Mouse (Mus musculus): Measurements from ENCODE around the gene Bach2. TPM values are rescaled to one million over a fixed set of nuclear protein-coding genes. Genes with fewer than 3 reads are reported as not detected.

Gene Bach2
- polyA plus RNA-seq, 1 experiment from 2014 or later = 4.8 TPM

- Histone ChIP-seq H3K4me3 (ENCODE audit: low read depth, low read length) (no peak overlapping the region), H3K9ac (ENCODE audit: low read depth, low read length) (no peak overlapping the region), H3K27me3 (replicated peaks; ENCODE audit: control insufficient read depth, insufficient read depth, low read length) (no peaks in the 10 kb centered on the region), H3K36me3 (ENCODE audit: control insufficient read depth, insufficient read depth, low read length) (no peaks in the 10 kb centered on the region), H3K4me2 (no peak overlapping the region), H3K9me3 (ENCODE audit: control insufficient read depth, low read length) (no peaks in the 10 kb centered on the region), H3K27ac (ENCODE audit: low read depth, low read length) (no peak overlapping the region), H3K4me1 (replicated peaks; ENCODE audit: control insufficient read depth, insufficient read depth, low read length) (no peaks in the 10 kb centered on the region)
- ATAC-seq (replicated peaks; ENCODE audit: low FRiP score) (no peak), DNase-seq (ENCODE audit: low spot score) (no peak)
- 91% methylated on average over 4 of the region's 4 CpGs for WGBS
These were observed 183.8 kb downstream of the Bach2 start for GRCm38 (mm10) chr4:32422427-32422826.

GRCm38 (mm10) chr4:32423667-32424066, 185.1 kb downstream of the Bach2 start:
- H3K4me2 ChIP-seq = no peak overlapping the region

GRCm38 (mm10) chr4:32424434-32424833, 185.8 kb downstream of the Bach2 start:
- Histone ChIP-seq H3K27ac (ENCODE audit: low read depth, low read length) (no peak overlapping the region), H3K4me1 (replicated peaks; ENCODE audit: control insufficient read depth, insufficient read depth, low read length) (no peaks in the 10 kb centered on the region), H3K36me3 (ENCODE audit: control insufficient read depth, insufficient read depth, low read length) (no peaks in the 10 kb centered on the region), H3K4me3 (ENCODE audit: low read depth, low read length) (no peak overlapping the region), H3K4me2 (no peak overlapping the region), H3K27me3 (replicated peaks; ENCODE audit: control insufficient read depth, insufficient read depth, low read length) (no peaks in the 10 kb centered on the region), H3K9me3 (ENCODE audit: control insufficient read depth, low read length) (no peaks in the 10 kb centered on the region), H3K9ac (ENCODE audit: low read depth, low read length) (no peak overlapping the region)
- no peak for DNase-seq (ENCODE audit: low spot score)
- ATAC-seq (replicated peaks; ENCODE audit: low FRiP score) = no peak
- WGBS = 82% methylated on average over 7 of the region's 7 CpGs

More at GRCm38 (mm10) chr4:32423667-32424066, 185.1 kb downstream of the Bach2 start:
- no peak overlapping the region for H3K9ac ChIP-seq (ENCODE audit: low read depth, low read length)
- H3K9me3 ChIP-seq (ENCODE audit: control insufficient read depth, low read length) = no peaks in the 10 kb centered on the region
- H3K27ac ChIP-seq (ENCODE audit: low read depth, low read length) = no peak overlapping the region
- ATAC-seq (replicated peaks; ENCODE audit: low FRiP score) (no peak), DNase-seq (ENCODE audit: low spot score) (no peak)
- H3K4me1 ChIP-seq (replicated peaks; ENCODE audit: control insufficient read depth, insufficient read depth, low read length) = no peaks in the 10 kb centered on the region
- H3K4me3 ChIP-seq (ENCODE audit: low read depth, low read length) = no peak overlapping the region
- WGBS = 83% methylated on average over 5 of the region's 5 CpGs
- H3K27me3 ChIP-seq (replicated peaks; ENCODE audit: control insufficient read depth, insufficient read depth, low read length) = no peaks in the 10 kb centered on the region
- no peaks in the 10 kb centered on the region for H3K36me3 ChIP-seq (ENCODE audit: control insufficient read depth, insufficient read depth, low read length)

GRCm38 (mm10) chr4:32425060-32425459, 186.5 kb downstream of the Bach2 start:
- DNase-seq (ENCODE audit: low spot score) = no peak
- Histone ChIP-seq H3K27me3 (replicated peaks; ENCODE audit: control insufficient read depth, insufficient read depth, low read length) (no peaks in the 10 kb centered on the region), H3K36me3 (ENCODE audit: control insufficient read depth, insufficient read depth, low read length) (no peaks in the 10 kb centered on the region), H3K9ac (ENCODE audit: low read depth, low read length) (no peak overlapping the region), H3K4me2 (no peak overlapping the region), H3K4me1 (replicated peaks; ENCODE audit: control insufficient read depth, insufficient read depth, low read length) (no peaks in the 10 kb centered on the region), H3K4me3 (ENCODE audit: low read depth, low read length) (no peak overlapping the region), H3K9me3 (ENCODE audit: control insufficient read depth, low read length) (no peaks in the 10 kb centered on the region), H3K27ac (ENCODE audit: low read depth, low read length) (no peak overlapping the region)
- no peak for ATAC-seq (replicated peaks; ENCODE audit: low FRiP score)
- 85% methylated on average over 7 of the region's 7 CpGs for WGBS

- no peaks in the 10 kb centered on the region for H3K27me3 ChIP-seq (replicated peaks; ENCODE audit: control insufficient read depth, insufficient read depth, low read length)
- WGBS = 90% methylated on average over 3 of the region's 3 CpGs
- no peaks in the 10 kb centered on the region for H3K4me1 ChIP-seq (replicated peaks; ENCODE audit: control insufficient read depth, insufficient read depth, low read length)
- ATAC-seq (replicated peaks; ENCODE audit: low FRiP score) (no peak), DNase-seq (ENCODE audit: low spot score) (no peak)
- H3K4me3 ChIP-seq (ENCODE audit: low read depth, low read length) = no peak overlapping the region
- no peak overlapping the region for H3K4me2 ChIP-seq
- H3K36me3 ChIP-seq (ENCODE audit: control insufficient read depth, insufficient read depth, low read length) = no peaks in the 10 kb centered on the region
- no peaks in the 10 kb centered on the region for H3K9me3 ChIP-seq (ENCODE audit: control insufficient read depth, low read length)
- no peak overlapping the region for H3K27ac ChIP-seq (ENCODE audit: low read depth, low read length)
- H3K9ac ChIP-seq (ENCODE audit: low read depth, low read length) = no peak overlapping the region
These were observed 187.0 kb downstream of the Bach2 start for GRCm38 (mm10) chr4:32425641-32426040.

GRCm38 (mm10) chr4:32426779-32427577, 188.4 kb downstream of the Bach2 start:
- Histone ChIP-seq H3K4me3 (ENCODE audit: low read depth, low read length) (no peak overlapping the region), H3K4me2 (no peak overlapping the region), H3K9me3 (ENCODE audit: control insufficient read depth, low read length) (no peaks in the 10 kb centered on the region), H3K27me3 (replicated peaks; ENCODE audit: control insufficient read depth, insufficient read depth, low read length) (no peaks in the 10 kb centered on the region), H3K36me3 (ENCODE audit: control insufficient read depth, insufficient read depth, low read length) (no peaks in the 10 kb centered on the region), H3K27ac (ENCODE audit: low read depth, low read length) (no peak overlapping the region), H3K9ac (ENCODE audit: low read depth, low read length) (no peak overlapping the region), H3K4me1 (replicated peaks; ENCODE audit: control insufficient read depth, insufficient read depth, low read length) (no peaks in the 10 kb centered on the region)
- ATAC-seq (replicated peaks; ENCODE audit: low FRiP score) (no peak), DNase-seq (ENCODE audit: low spot score) (no peak)
- WGBS = 80% methylated on average over 27 of the region's 27 CpGs

- WGBS = 75% methylated on average over 9 of the region's 9 CpGs
- Histone ChIP-seq H3K27me3 (replicated peaks; ENCODE audit: control insufficient read depth, insufficient read depth, low read length) (no peaks in the 10 kb centered on the region), H3K4me3 (ENCODE audit: low read depth, low read length) (no peak overlapping the region), H3K27ac (ENCODE audit: low read depth, low read length) (no peak overlapping the region), H3K9ac (ENCODE audit: low read depth, low read length) (no peak overlapping the region), H3K4me2 (no peak overlapping the region), H3K36me3 (ENCODE audit: control insufficient read depth, insufficient read depth, low read length) (no peaks in the 10 kb centered on the region), H3K4me1 (replicated peaks; ENCODE audit: control insufficient read depth, insufficient read depth, low read length) (no peaks in the 10 kb centered on the region), H3K9me3 (ENCODE audit: control insufficient read depth, low read length) (no peaks in the 10 kb centered on the region)
- ATAC-seq (replicated peaks; ENCODE audit: low FRiP score) = no peak
- no peak for DNase-seq (ENCODE audit: low spot score)
These were observed 190.1 kb downstream of the Bach2 start for GRCm38 (mm10) chr4:32428738-32429137.

GRCm38 (mm10) chr4:32430136-32430535, 191.5 kb downstream of the Bach2 start:
- H3K9me3 ChIP-seq (ENCODE audit: control insufficient read depth, low read length) = no peaks in the 10 kb centered on the region
- no peak overlapping the region for H3K27ac ChIP-seq (ENCODE audit: low read depth, low read length)
- no peak overlapping the region for H3K4me2 ChIP-seq
- ATAC-seq (replicated peaks; ENCODE audit: low FRiP score) = no peak
- 79% methylated on average over 11 of the region's 11 CpGs for WGBS
- no peaks in the 10 kb centered on the region for H3K36me3 ChIP-seq (ENCODE audit: control insufficient read depth, insufficient read depth, low read length)
- no peak overlapping the region for H3K9ac ChIP-seq (ENCODE audit: low read depth, low read length)
- H3K4me1 ChIP-seq (replicated peaks; ENCODE audit: control insufficient read depth, insufficient read depth, low read length) = no peaks in the 10 kb centered on the region
- DNase-seq (ENCODE audit: low spot score) = no peak
- no peak overlapping the region for H3K4me3 ChIP-seq (ENCODE audit: low read depth, low read length)
- no peaks in the 10 kb centered on the region for H3K27me3 ChIP-seq (replicated peaks; ENCODE audit: control insufficient read depth, insufficient read depth, low read length)

GRCm38 (mm10) chr4:32430981-32431380, 192.4 kb downstream of the Bach2 start:
- no peaks in the 10 kb centered on the region for H3K9me3 ChIP-seq (ENCODE audit: control insufficient read depth, low read length)
- H3K4me3 ChIP-seq (ENCODE audit: low read depth, low read length) = no peak overlapping the region
- 66% methylated on average over 7 of the region's 7 CpGs for WGBS
- no peaks in the 10 kb centered on the region for H3K27me3 ChIP-seq (replicated peaks; ENCODE audit: control insufficient read depth, insufficient read depth, low read length)
- no peak overlapping the region for H3K9ac ChIP-seq (ENCODE audit: low read depth, low read length)
- ATAC-seq (replicated peaks; ENCODE audit: low FRiP score) = no peak
- H3K36me3 ChIP-seq (ENCODE audit: control insufficient read depth, insufficient read depth, low read length) = no peaks in the 10 kb centered on the region
- H3K4me2 ChIP-seq = no peak overlapping the region
- H3K4me1 ChIP-seq (replicated peaks; ENCODE audit: control insufficient read depth, insufficient read depth, low read length) = no peaks in the 10 kb centered on the region
- no peak overlapping the region for H3K27ac ChIP-seq (ENCODE audit: low read depth, low read length)
- no peak for DNase-seq (ENCODE audit: low spot score)

Measured in liver, embryonic 11.5 days (tissue).